In the genomic region with DNA sequence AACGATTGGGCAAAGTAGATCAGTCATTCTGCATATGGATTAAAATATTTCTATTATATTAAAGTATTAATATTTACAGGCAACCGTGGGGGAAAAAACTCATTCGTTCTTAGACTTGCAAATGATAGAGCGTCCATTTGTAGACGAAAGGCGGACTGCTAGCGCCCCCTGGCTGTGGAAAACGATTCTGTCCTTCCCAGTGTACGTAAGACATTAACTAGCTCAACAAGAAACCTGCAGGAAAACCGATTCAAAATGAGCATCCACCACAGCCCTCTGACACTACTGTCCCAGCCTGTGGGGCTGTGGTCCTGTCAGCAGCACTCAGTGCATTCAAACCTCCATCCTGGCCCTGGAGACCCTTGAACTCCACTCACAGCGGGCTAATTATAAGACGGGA, we compare ENCODE assay signal across 9 mouse cellular contexts. TPM values are rescaled to one million over a fixed set of nuclear protein-coding genes. Genes with fewer than 3 reads are reported as not detected.
A peak's percentile ranks its signal among the peaks of the same experiment; 100 is the strongest.
DNase-seq lines count a peak whose midpoint lies in the region; ATAC-seq and TF ChIP-seq lines count a peak whose summit lies in the region.
"Had no signal": no experiment of that assay in that cellular context is flagged by ENCODE, and none has a peak within 500 bp of the region (broad histone marks: within the 10 kb centered on the region; RNA-seq: fewer than 3 reads in every experiment).

No protein-coding gene starts in this region.

- H3K4me3 ChIP-seq in E14TG2a.4 (replicated peaks; ENCODE audit: low read length), result no peak overlapping the region
- no peak overlapping the region for H3K4me3 ChIP-seq in bone marrow macrophage, adult 2 months (ENCODE audit: insufficient read depth, low read length)
- no peak overlapping the region for H3K4me3 ChIP-seq in forebrain, embryonic 10.5 days

- 19% methylated on average over 12 of the region's 12 CpGs for WGBS in forebrain, embryonic 10.5 days

- TF ChIP-seq CTCF in E14TG2a.4 (conservative IDR thresholded peaks at IDR 0.05; ENCODE audit: low read length), result peak; percentile 66
- peak; percentile 68 for TF ChIP-seq CTCF in bone marrow macrophage, adult 2 months (IDR thresholded peaks at IDR 0.05; ENCODE audit: low read depth, low read length)

- H3K27me3 ChIP-seq in E14TG2a.4 (ENCODE audit: insufficient read depth, low read length), result no peaks in the 10 kb centered on the region
- peaks cover 45% of the 10 kb centered on the region for H3K27me3 ChIP-seq in forebrain, embryonic 10.5 days (ENCODE audit: poor library complexity, severe bottlenecking)

- H3K9me3 ChIP-seq in E14TG2a.4 (ENCODE audit: low read length), result peaks cover 8% of the 10 kb centered on the region; the same call in 1 of the 2 replicates
- peaks cover 9% of the 10 kb centered on the region; the same call in 1 of the 2 replicates for H3K9me3 ChIP-seq in forebrain, embryonic 10.5 days

- DNase-seq in forebrain, embryonic 10.5 days (ENCODE audit: extremely low spot score, low spot score), result peak; percentile 80
- DNase-seq in heart, postnatal 36 days, result peak; percentile 80 to 92
- peak; percentile 95 for DNase-seq in layer of hippocampus, postnatal 10 days (ENCODE audit: low spot score in 2 of 2)
- DNase-seq in right cerebral cortex, postnatal 25 days, result peak; percentile 81
- DNase-seq in urinary bladder, postnatal 25 days (ENCODE audit: low spot score), result peak; percentile 87

- no peaks in the 10 kb centered on the region for H3K36me3 ChIP-seq in E14TG2a.4 (ENCODE audit: insufficient read depth, low read length)
- no peaks in the 10 kb centered on the region for H3K36me3 ChIP-seq in forebrain, embryonic 10.5 days (replicated peaks)

- H3K4me1 ChIP-seq in E14TG2a.4 (replicated peaks; ENCODE audit: low read depth, low read length), result no peaks in the 10 kb centered on the region
- H3K4me1 ChIP-seq in bone marrow macrophage, adult 2 months (ENCODE audit: control insufficient read depth, insufficient read depth, low read length), result 0 out of 2 replicates have a peak, but pooled peaks cover 3% of the 10 kb centered on the region
- peaks cover 6% of the 10 kb centered on the region for H3K4me1 ChIP-seq in forebrain, embryonic 10.5 days

- ATAC-seq in megakaryocyte progenitor cell, adult 5-6 weeks (replicated peaks; ENCODE audit: poor library complexity), result peak; percentile 90

- H3K27ac ChIP-seq in bone marrow macrophage, adult 2 months (ENCODE audit: insufficient read depth, low read depth, low read length), result no peak overlapping the region
- H3K27ac ChIP-seq in forebrain, embryonic 10.5 days, result no peak overlapping the region

- TF ChIP-seq POLR2A in bone marrow macrophage, adult 2 months (IDR thresholded peaks at IDR 0.05; ENCODE audit: borderline replicate concordance, low read depth, low read length), result no peak

- intact Hi-C loops in heart, postnatal 36 days (cut with DNase I), result loop anchor here (1.0 to 5.0 kb wide), 8 partner anchors 157 to 815 kb away; no protein-coding TSS in a partner anchor

RNA-seq across cellular contexts. Expression of gene Gfra1, which starts 13.7 kb away (rescaled TPM):
- not detected in 2 replicates for polyA plus RNA-seq in bone marrow macrophage, adult 2 months (2012; ENCODE audit: insufficient read depth, insufficient read length, missing spikeins)
- 5.2 and 6.3 TPM in 2 replicates for polyA plus RNA-seq in forebrain, embryonic 10.5 days (2016; fragmentation: Nextera tagmentation; extraction: Ambion mirVana)
- 1 to 10 TPM; 3.6 to 4.7 TPM for total RNA-seq in heart, postnatal 36 days (2021)
- 10 to 100 TPM; 50.9 to 52.8 TPM for total RNA-seq in layer of hippocampus, postnatal 10 days (2021)
- total RNA-seq in megakaryocyte progenitor cell, adult 5-6 weeks (2015), result 0.20 TPM in 1 of 2 replicates, not detected in the other
- 0.03 and 0.08 TPM in 2 replicates for total RNA-seq in megakaryocyte progenitor cell, adult 5-6 weeks (2017)

RNA-seq across cellular contexts. Expression of gene Ccdc172, which starts 42.4 kb away (rescaled TPM):
- not detected in 2 replicates for polyA plus RNA-seq in bone marrow macrophage, adult 2 months (2012; ENCODE audit: insufficient read depth, insufficient read length, missing spikeins)
- not detected in 2 replicates for polyA plus RNA-seq in forebrain, embryonic 10.5 days (2016; fragmentation: Nextera tagmentation; extraction: Ambion mirVana)
- not detected for total RNA-seq in heart, postnatal 36 days (2021)
- not detected for total RNA-seq in layer of hippocampus, postnatal 10 days (2021)
- not detected in 2 replicates for total RNA-seq in megakaryocyte progenitor cell, adult 5-6 weeks (2015)
- total RNA-seq in megakaryocyte progenitor cell, adult 5-6 weeks (2017), result not detected in 2 replicates
- polyA plus RNA-seq: heart, embryonic 14.5 days had no signal

Comparison
In these comparisons a context has a peak if more than half of its experiments do, and no peak if none do; other contexts are left out.
1. RNA of gene Gfra1, which starts 13.7 kb away (total RNA-seq): 50.9 to 52.8 TPM in layer of hippocampus, postnatal 10 days; 3.6 to 4.7 TPM in heart, postnatal 36 days and 0.03 to 0.20 TPM in megakaryocyte progenitor cell, adult 5-6 weeks; every median in the first group is over 4 times any median in the second.
2. Peak in every context shown above with its lines, with median percentiles within 50 percentile points of each other: DNase-seq.